Mouse (Mus musculus) forebrain, embryonic 10.5 days (tissue): ENCODE results near the gene Pbx4. TPM values are rescaled to one million over a fixed set of nuclear protein-coding genes. Genes with fewer than 3 reads are reported as not detected.

Source experiments
- DNase-seq: peaks from one replicate; pipeline ENCODE4 v3.0.0-alpha.2; 2017; ENCODE audit warnings: low spot score; ENCODE audit errors: extremely low spot score
- H3K27ac ChIP-seq: fragments of 300-500 bp; sonication (generic); 2 replicates; pipeline ENCODE4 v1.5.1; 2016; ENCODE audit warnings: mild to moderate bottlenecking
- H3K27me3 ChIP-seq: fragments of 300-500 bp; sonication (generic); 2 replicates; pipeline ENCODE4 v1.6.1; 2016; ENCODE audit warnings: mild to moderate bottlenecking; ENCODE audit not compliant: poor library complexity, severe bottlenecking
- H3K36me3 ChIP-seq: fragments of 300-500 bp; sonication (generic); replicated peaks from 2 replicates; pipeline ENCODE4 v1.6.1; 2016; ENCODE audit warnings: mild to moderate bottlenecking, moderate library complexity
- H3K4me1 ChIP-seq: fragments of 300-500 bp; sonication (generic); 2 replicates; pipeline ENCODE4 v1.6.1; 2016
- H3K4me3 ChIP-seq: fragments of 300-500 bp; sonication (generic); 2 replicates; pipeline ENCODE4 v1.5.1; 2016; ENCODE audit warnings: mild to moderate bottlenecking, moderate library complexity
- H3K9me3 ChIP-seq: fragments of 300-500 bp; sonication (generic); 2 replicates; pipeline ENCODE4 v1.6.1; 2016; ENCODE audit warnings: mild to moderate bottlenecking, moderate library complexity
- WGBS: fragments of 180-500 bp; shearing (Covaris S2); methylation state at CpG from one replicate; pipeline ENCODE4 v1.1.7; 2016; 5-methylcytosine and 5-hydroxymethylcytosine counted together
- polyA plus RNA-seq: library from polyadenylated mRNA; unstranded; fragments of >200 nt; fragmentation: Nextera tagmentation; extraction: Ambion mirVana; gene quantifications from 2 replicates; pipeline ENCODE4 v1.2.1, GENCODE M21; 2016

Gene Pbx4
- polyA plus RNA-seq, 1 experiment from 2014 or later, result 45.7 TPM

DNA sequence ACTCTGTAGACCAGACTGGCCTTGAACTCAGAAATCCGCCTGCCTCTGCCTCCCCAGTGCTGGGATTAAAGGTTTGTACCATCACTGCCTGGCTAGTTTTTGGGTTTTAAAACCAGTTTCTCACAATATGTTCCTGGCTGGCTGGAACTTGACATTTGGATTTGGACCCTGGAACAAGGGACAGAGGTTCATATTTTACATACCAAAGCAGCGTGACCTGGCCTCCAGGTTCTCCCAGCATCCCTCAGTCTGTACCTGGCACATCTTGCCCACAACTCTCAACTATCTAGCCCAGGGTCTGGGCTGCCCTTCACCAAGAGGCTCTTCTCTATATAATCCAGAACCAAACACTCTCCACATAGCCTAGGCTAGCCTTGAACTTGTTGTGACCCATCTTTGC is 67.6 kb downstream of the Pbx4 start:
- Histone ChIP-seq H3K9me3 (no peaks in the 10 kb centered on the region), H3K36me3 (peaks cover 49% of the 10 kb centered on the region), H3K27ac (no peak overlapping the region), H3K27me3 (no peaks in the 10 kb centered on the region), H3K4me1 (peaks cover 88% of the 10 kb centered on the region), H3K4me3 (peak overlapping the region; percentile 81)
- WGBS, result 95% methylated on average over 2 of the region's 2 CpGs
- no peak for DNase-seq

DNA sequence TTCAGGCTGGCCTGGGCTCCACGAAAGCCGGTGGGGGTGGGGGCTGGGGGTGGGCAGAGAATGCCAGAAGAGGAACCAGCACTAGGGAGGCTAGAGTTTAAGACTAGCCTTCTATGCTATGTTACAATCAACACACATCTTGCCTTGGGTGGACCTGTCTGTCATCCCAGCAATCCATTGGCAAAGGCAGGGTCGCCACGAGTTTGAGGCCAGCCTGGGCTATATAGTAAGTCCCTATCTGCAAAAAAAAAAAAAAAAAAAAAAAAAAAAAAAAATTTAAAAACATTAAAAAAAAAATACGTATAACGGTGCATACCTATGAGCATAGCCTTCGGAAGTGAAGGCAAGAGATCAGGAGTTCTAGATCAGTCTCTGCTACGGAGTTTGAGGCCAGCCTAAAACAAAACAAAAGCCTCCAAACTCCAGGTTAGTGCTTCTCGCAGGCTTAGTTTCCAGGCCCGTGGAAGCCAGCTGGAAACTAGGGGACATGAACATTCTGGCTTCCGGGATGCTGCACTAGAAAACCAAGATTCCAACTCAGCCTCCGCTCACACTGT is 68.7 kb downstream of the Pbx4 start:
- H3K4me1 ChIP-seq, result peaks cover 77% of the 10 kb centered on the region
- no peak for DNase-seq
- WGBS, result 24% methylated on average over 12 of the region's 12 CpGs
- H3K27me3 ChIP-seq, result no peaks in the 10 kb centered on the region
- H3K4me3 ChIP-seq, result peak overlapping the region; percentile 81
- no peaks in the 10 kb centered on the region for H3K9me3 ChIP-seq
- H3K27ac ChIP-seq, result peak overlapping the region; percentile 97
- H3K36me3 ChIP-seq, result peaks cover 40% of the 10 kb centered on the region

DNA sequence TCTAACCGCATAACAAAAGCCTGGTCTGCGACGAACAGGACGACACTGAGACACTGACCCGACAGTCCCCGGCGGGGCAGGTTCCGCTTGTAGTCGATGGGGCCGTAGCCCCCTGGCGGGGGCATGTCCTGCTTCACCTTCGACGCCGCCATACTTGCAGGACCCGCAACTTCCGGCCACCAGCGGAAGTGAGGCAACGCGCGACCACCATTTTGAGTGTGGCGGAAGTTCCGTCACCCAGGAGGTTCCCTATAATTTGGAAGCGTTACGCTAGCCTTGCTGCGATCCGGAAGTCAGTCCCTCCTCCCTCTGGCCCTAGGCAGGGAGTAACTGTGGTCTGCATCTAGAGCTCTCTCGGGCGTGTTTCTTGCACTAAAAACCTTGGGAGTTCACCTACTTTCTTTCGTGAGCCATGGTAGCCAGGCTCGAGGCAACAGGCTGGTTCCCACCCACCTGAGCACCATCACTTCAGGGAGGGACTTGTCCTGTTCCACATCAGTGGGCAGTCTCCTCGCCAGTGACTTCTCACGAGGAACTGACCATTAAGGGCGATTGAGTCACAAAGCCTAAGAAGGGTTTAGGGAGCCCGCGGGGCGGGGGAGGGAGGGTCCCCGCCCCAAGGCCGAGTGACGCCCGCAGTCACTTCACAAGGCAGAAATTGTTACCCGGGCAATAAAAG is 69.3 kb downstream of the Pbx4 start:
- Histone ChIP-seq H3K4me3 (peak overlapping the region; percentile 81), H3K27me3 (no peaks in the 10 kb centered on the region), H3K9me3 (no peaks in the 10 kb centered on the region), H3K4me1 (peaks cover 72% of the 10 kb centered on the region), H3K27ac (peak overlapping the region; percentile 97), H3K36me3 (peaks cover 33% of the 10 kb centered on the region)
- DNase-seq, result peak; percentile 99
- WGBS, result 2% methylated on average over 41 of the region's 41 CpGs

DNA sequence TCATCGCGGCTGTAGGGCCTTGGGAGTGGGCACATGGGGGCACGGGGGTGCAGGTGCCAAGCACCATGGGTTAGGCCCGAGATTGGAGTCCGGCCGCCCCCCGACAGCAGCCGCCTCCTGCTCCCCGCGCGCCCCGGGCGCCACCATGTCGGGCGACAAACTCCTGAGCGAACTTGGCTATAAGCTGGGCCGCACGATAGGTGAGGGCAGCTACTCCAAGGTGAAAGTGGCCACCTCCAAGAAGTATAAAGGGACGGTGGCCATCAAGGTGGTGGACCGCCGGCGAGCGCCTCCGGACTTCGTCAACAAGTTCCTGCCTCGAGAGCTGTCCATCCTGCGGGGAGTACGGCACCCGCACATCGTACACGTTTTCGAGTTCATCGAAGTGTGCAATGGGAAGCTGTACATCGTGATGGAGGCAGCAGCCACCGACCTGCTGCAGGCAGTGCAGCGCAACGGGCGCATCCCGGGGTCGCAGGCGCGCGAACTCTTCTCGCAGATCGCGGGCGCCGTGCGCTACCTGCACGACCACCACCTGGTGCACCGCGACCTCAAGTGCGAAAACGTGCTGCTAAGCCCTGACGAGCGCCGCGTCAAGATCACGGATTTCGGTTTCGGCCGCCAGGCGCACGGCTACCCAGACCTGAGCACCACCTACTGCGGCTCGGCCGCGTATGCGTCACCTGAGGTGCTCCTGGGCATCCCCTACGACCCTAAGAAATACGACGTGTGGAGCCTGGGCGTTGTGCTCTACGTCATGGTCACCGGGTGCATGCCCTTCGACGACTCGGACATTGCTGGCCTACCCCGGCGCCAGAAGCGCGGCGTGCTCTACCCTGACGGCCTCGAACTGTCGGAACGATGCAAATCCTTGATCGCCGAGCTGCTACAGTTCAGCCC is 70.1 kb downstream of the Pbx4 start, which contains the start of the genes Tssk6, Ndufa13 and Yjefn3:
Tssk6 (plus strand) TSS at position 22 of the 900 bp plus-strand sequence.
Ndufa13 (minus strand) TSS at position 396 of the 900 bp plus-strand sequence.
Yjefn3 (minus strand) TSS at position 550 of the 900 bp plus-strand sequence.
- H3K4me3 ChIP-seq, result peak within 1 kb of the TSS; percentile 81
- peaks cover 31% of the 10 kb centered on the region for H3K36me3 ChIP-seq
- 6% methylated on average over 89 of the region's 89 CpGs for WGBS
- DNase-seq, result no peak
- H3K27ac ChIP-seq, result peak within 1 kb of the TSS; percentile 97
- H3K27me3 ChIP-seq, result no peaks in the 10 kb centered on the region
- no peaks in the 10 kb centered on the region for H3K9me3 ChIP-seq
- H3K4me1 ChIP-seq, result peaks cover 65% of the 10 kb centered on the region

DNA sequence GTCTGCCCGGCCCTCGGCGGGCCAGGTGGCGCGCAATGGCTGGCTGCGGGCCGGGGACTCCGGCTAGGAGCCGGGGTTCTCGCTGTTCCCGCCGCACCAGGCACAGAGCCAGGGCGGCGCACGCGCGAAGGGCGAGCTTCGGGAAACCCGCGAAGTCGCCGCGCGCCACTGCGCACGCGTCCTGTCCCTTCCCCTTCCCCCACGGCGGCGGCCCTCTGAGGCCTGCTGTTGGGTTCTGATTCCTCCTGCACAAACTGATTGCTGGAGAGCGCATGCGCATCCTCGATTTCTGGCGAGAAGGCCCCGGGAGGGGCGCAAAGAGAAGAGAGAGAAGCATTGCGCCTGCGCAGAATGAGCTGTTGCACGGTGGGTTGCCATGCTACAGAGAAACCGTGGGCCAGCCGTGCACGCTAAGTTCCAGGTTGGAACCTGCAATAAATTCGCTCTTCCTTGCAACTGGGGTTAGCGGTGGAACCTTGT is 70.8 kb downstream of the Pbx4 start:
- H3K4me1 ChIP-seq, result peaks cover 58% of the 10 kb centered on the region
- WGBS, result under 1% methylated on average over 45 of the region's 45 CpGs
- DNase-seq, result peak; percentile 100
- no peaks in the 10 kb centered on the region for H3K9me3 ChIP-seq
- peaks cover 31% of the 10 kb centered on the region for H3K36me3 ChIP-seq
- H3K27me3 ChIP-seq, result no peaks in the 10 kb centered on the region
- H3K4me3 ChIP-seq, result peak overlapping the region; percentile 81
- peak overlapping the region; percentile 97 for H3K27ac ChIP-seq

DNA sequence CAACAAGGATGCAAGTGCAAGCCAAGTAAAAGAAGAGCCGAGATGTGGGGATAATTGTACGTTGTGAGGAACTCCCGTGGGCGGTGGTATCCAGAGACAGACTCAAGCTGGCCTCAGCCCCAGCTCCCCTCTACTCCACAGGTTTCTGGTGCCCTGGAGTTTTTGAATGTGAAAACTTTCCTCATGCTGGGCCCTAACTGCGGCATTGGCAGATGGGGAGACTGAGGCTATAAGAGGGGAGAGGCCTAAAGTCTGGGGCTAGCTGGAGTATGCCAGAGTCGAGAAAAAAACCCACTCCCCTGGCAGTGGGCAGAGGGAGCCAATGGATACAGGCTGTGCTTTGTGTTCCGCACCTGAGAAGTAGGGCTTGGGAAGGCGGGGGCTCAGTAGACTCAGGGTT is 71.8 kb downstream of the Pbx4 start:
- DNase-seq, result no peak
- H3K4me3 ChIP-seq, result peak overlapping the region; percentile 81

DNA sequence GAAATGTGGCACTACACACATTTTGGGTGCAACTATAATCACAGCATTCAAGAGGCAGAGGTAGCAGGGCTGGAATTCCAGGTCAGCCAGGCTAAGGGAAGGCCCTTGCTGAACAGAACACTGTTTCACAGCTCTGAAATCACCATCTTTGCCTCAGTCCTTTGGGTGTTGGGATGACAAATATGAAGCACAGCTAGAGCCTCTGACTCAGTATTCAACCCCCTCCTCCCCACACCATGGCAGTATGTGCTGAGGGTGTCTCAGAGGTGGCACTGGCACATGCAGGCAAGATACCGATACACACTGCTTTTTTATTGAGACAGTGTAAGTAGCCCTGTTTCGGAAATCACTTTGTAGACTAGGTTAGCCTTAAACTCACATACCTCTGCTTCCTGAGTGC is 74.0 kb downstream of the Pbx4 start:
- Histone ChIP-seq H3K27ac (no peak overlapping the region), H3K36me3 (peaks cover 43% of the 10 kb centered on the region), H3K9me3 (no peaks in the 10 kb centered on the region), H3K27me3 (no peaks in the 10 kb centered on the region), H3K4me1 (peaks cover 33% of the 10 kb centered on the region), H3K4me3 (no peak overlapping the region)
- WGBS, result 96% methylated on average over 2 of the region's 2 CpGs
- no peak for DNase-seq

More for the DNA sequence above, 71.8 kb downstream of the Pbx4 start:
- H3K27ac ChIP-seq, result peak overlapping the region; percentile 97; the same call in 1 of the 2 replicates
- no peaks in the 10 kb centered on the region for H3K9me3 ChIP-seq
- H3K4me1 ChIP-seq, result peaks cover 49% of the 10 kb centered on the region
- WGBS, result 82% methylated on average over 8 of the region's 8 CpGs
- H3K27me3 ChIP-seq, result no peaks in the 10 kb centered on the region
- peaks cover 31% of the 10 kb centered on the region for H3K36me3 ChIP-seq

DNA sequence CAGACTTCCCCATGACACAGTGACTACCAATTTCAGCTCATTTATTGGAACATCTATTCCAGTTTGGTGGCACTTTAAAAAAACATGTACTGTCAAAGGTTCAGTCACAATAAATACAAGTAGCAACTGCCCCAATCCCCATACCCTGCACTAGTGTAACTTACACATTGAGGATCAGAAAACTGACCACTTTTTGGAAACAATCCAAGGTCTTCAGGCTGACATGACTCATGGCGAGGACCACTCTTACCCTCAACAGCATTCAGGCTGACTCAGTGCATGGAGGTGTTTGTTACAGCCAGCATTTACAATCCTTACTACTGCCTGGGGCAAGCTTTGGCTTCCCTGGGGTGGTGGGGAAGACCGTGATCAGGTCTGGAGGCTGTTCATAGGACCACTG is 74.8 kb downstream of the Pbx4 start:
- Histone ChIP-seq H3K36me3 (peaks cover 52% of the 10 kb centered on the region), H3K27ac (no peak overlapping the region)
- WGBS, result 93% methylated on average over 2 of the region's 2 CpGs

DNA sequence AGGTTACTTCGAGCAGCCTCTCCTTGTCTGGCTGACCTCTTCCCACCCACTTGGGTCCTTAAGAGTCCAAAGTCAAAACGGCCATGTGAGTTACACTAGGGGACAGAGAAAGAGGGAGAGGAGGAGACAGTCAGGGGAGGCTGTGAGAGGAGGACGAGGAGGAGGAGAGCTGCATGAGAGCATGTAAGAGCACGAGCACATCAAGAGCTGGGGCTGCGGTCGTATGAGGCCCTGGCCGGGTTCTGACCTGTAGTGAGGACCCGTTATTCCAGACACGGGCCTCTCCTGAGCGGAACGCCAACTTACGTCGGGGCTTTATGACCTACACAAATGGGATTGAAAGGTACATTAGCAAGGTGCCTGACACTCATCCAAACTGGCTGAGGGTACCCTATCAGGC is 79.6 kb downstream of the Pbx4 start:
- peaks cover 100% of the 10 kb centered on the region for H3K36me3 ChIP-seq

More for the DNA sequence above, 74.8 kb downstream of the Pbx4 start:
- DNase-seq, result no peak
- Histone ChIP-seq H3K4me1 (peaks cover 25% of the 10 kb centered on the region), H3K27me3 (no peaks in the 10 kb centered on the region), H3K4me3 (no peak overlapping the region), H3K9me3 (no peaks in the 10 kb centered on the region)

DNA sequence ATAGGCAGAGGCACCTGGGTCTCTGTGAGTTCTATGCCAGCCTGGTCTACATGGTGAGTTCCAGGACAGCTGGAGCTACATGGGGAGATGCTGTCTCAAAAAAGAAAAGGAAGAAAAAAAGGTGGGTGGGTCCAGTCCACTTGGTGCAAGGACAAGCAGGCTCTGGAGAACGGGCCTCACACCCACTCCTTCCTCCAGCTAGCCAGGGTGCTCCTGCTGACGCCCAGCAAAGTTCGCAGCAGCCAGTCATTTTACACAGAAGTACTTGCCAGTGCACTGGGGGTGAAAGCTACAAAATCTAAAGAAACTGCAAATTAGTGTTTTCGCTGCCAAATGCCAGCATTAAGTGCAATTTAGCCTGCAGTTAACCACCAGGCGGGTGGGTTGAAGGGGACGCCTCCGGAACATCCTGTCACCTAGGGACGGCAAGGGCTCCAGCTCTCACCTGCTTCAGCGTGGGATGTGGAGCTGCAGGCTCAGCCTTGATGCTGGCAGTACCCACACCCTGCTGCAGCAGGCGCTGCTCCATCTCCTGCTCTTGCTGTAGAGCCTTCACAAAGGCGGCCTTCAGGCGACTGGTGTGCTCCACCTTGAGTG is 80.3 kb downstream of the Pbx4 start:
- Histone ChIP-seq H3K27ac (no peak overlapping the region), H3K36me3 (peaks cover 100% of the 10 kb centered on the region), H3K4me3 (no peak overlapping the region), H3K27me3 (no peaks in the 10 kb centered on the region), H3K9me3 (no peaks in the 10 kb centered on the region), H3K4me1 (no peaks in the 10 kb centered on the region)
- no peak for DNase-seq
- WGBS, result 94% methylated on average over 12 of the region's 12 CpGs

More for the DNA sequence above, 79.6 kb downstream of the Pbx4 start:
- H3K27me3 ChIP-seq, result no peaks in the 10 kb centered on the region
- DNase-seq, result no peak
- H3K9me3 ChIP-seq, result no peaks in the 10 kb centered on the region
- H3K4me1 ChIP-seq, result no peaks in the 10 kb centered on the region
- peak overlapping the region; percentile 2; the same call in 1 of the 2 replicates for H3K4me3 ChIP-seq
- WGBS, result 94% methylated on average over 13 of the region's 13 CpGs
- H3K27ac ChIP-seq, result no peak overlapping the region

DNA sequence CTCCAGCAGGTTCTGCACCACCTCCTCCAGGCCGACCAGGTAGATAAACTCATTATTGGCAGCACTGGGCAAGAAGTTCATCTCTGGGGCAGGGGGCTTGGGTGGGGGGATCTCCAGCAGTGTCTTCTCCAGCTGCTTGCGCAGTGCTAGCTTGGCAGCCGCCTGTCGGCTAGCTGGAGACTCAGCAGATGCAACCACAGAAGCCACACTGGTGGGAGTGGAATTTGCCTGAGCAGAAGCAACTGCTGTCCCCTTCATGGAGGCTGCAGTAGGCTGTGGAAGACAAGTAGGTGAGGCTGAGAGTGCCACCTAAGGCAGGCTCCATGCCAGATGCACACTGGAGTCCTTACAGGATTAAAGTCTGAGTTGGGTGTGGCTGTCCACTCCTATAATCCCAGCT is 82.2 kb downstream of the Pbx4 start:
- Histone ChIP-seq H3K9me3 (no peaks in the 10 kb centered on the region), H3K27ac (no peak overlapping the region), H3K36me3 (peaks cover 91% of the 10 kb centered on the region), H3K27me3 (no peaks in the 10 kb centered on the region), H3K4me1 (no peaks in the 10 kb centered on the region), H3K4me3 (no peak overlapping the region)
- DNase-seq, result no peak
- WGBS, result 90% methylated on average over 4 of the region's 4 CpGs

DNA sequence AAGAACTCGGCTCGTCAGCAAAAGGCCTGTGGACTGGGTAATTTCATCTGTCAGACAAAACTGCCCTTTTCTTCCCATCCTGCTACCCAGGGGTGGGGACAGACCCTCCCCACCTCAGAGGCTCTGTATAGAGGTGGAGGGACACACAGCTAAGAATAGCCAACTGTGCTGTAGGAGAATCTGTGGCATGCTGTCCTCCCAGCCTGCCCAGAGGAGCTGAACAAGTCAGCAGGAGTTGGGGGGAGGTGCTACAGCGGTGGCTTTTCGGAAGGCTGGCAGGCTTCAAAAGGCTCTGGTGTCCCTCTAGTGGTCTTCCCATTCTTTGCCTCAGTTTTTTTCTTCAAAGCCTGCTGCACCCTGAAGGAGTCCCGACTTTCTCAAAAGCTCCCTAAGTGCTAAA is 83.5 kb downstream of the Pbx4 start:
- DNase-seq, result no peak
- H3K27me3 ChIP-seq, result no peaks in the 10 kb centered on the region
- peaks cover 80% of the 10 kb centered on the region for H3K36me3 ChIP-seq

More for the DNA sequence above, 83.5 kb downstream of the Pbx4 start:
- H3K9me3 ChIP-seq, result no peaks in the 10 kb centered on the region
- WGBS, result 49% methylated on average over 5 of the region's 5 CpGs
- peaks cover 11% of the 10 kb centered on the region for H3K4me1 ChIP-seq
- no peak overlapping the region for H3K27ac ChIP-seq
- no peak overlapping the region for H3K4me3 ChIP-seq
